Mouse (Mus musculus): ENCODE measurements around the gene Dhx8.

The Dhx8 gene

GRCm38 (mm10) chr11:101798083-101798482 lies 65.4 kb downstream of the Dhx8 start:
- no peak for DNase-seq (ENCODE audit: low read depth, low spot score)

- no peak for DNase-seq (ENCODE audit: low read depth, low spot score)
These were observed 68.7 kb downstream of the Dhx8 start for GRCm38 (mm10) chr11:101801386-101801785.

GRCm38 (mm10) chr11:101805113-101805704 lies 72.5 kb downstream of the Dhx8 start:
- no peak for DNase-seq (ENCODE audit: low read depth, low spot score)

- no peak for DNase-seq (ENCODE audit: low read depth, low spot score)
These were observed 74.0 kb downstream of the Dhx8 start for GRCm38 (mm10) chr11:101806741-101807140.

GRCm38 (mm10) chr11:101807266-101807665 lies 74.5 kb downstream of the Dhx8 start:
- DNase-seq (ENCODE audit: low read depth, low spot score): no peak

GRCm38 (mm10) chr11:101809060-101809828 lies 76.5 kb downstream of the Dhx8 start:
- DNase-seq (ENCODE audit: low read depth, low spot score): no peak

- DNase-seq (ENCODE audit: low read depth, low spot score): peak; percentile 56
These were observed 80.5 kb downstream of the Dhx8 start for GRCm38 (mm10) chr11:101813259-101813658.

GRCm38 (mm10) chr11:101814375-101815102 lies 81.8 kb downstream of the Dhx8 start:
- DNase-seq (ENCODE audit: low read depth, low spot score): peak; percentile 70

- DNase-seq (ENCODE audit: low read depth, low spot score): no peak
These were observed 82.7 kb downstream of the Dhx8 start for GRCm38 (mm10) chr11:101815103-101816085.

All from retina, postnatal 7 days (tissue).